Mouse (Mus musculus) urinary bladder, postnatal 14 days (tissue): ENCODE measurements at regions not wholly inside any gene's neighbourhood (a gene's known extent, or its start where the extent isn't known, plus 50 kb on each side); places are given as distances from the start of the nearest gene placed in this dataset.
A peak's percentile ranks its signal among the peaks of the same experiment; 100 is the strongest.

ENCODE experiments used
- DNase-seq: peaks from one replicate; pipeline ENCODE4 v3.0.0; 2021; ENCODE audit warnings: low spot score

DNA sequence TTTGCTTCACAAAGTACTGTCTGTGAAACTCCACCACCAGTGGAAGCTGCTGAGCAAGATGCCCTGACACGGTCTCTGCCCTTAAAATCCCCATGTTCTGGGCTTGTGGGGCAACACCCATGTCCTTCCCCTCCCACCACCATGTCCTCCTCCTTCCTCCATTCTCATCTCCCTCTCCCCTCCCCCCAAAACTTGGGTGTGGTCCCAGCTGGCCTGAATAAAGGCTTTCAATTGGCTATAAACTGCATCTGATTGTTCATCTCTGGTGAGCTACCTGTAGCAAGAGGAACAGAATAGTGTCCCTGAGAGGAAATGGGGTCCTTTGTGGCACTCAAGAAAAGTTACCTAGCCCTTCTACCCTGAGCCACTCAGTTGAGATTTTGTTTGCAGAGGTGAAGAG lies 91.8 kb downstream of the Slc16a9 start:
- no peak for DNase-seq

DNA sequence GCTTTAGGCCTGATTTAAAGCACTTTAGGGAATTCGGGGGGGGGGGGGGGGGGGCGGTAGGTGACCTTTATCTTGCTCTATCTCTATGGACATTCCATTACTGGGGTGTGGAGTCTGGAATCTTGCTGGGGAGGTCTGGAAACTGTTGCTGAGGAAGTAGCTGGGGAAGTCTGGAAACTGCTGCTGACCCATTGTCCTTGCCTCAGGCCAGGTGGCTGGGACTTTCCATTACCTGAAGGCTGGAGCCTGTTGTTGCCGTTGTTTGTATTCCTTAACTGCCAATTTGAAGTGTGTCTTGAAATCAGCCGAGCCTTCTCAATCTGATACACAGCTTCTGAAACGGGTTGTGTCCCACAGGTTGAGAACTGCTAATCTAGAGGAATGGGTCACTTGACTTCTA lies 80.9 kb upstream of the Fam13c start:
- DNase-seq = no peak

DNA sequence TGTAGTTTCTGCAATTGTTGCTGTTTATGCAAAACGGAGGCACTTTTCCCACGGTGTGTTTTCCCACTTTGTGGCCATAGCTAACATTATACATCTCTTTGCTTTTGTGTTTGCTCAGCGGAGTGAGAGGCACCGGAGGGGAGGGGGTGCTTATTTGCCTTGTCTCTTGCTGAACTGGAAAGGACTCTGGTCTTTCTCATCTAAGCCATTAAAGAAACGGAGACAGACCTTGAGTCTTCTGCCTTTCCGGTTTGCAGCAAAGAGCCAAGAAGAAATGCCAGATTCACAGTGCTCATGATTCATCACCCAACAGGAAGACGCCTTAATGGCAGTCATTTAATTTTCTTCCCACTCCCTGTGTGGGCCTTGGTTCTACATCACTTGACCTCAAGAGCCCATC lies 80.4 kb upstream of the Fam13c start:
- DNase-seq = no peak

DNA sequence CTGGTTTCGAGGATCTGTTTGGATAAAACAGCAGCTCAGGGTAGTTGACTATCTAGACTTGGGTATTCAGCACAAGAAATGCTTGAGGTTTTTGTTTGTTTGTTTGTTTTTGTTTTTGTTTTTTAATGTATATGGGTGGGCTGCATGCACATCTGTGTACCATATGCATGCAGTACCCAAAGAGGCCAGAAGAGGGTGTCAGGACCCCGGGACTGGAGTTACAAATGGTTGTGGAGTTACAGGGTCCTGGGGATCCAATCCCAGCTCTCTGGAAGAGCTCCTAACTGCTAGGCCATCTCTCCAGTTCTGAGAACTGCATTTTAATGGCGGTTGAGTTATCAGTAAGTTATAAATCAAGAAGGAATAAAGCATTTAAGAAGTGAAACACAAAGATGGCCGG lies 77.2 kb upstream of the Fam13c start:
- DNase-seq = peak; percentile 7

DNA sequence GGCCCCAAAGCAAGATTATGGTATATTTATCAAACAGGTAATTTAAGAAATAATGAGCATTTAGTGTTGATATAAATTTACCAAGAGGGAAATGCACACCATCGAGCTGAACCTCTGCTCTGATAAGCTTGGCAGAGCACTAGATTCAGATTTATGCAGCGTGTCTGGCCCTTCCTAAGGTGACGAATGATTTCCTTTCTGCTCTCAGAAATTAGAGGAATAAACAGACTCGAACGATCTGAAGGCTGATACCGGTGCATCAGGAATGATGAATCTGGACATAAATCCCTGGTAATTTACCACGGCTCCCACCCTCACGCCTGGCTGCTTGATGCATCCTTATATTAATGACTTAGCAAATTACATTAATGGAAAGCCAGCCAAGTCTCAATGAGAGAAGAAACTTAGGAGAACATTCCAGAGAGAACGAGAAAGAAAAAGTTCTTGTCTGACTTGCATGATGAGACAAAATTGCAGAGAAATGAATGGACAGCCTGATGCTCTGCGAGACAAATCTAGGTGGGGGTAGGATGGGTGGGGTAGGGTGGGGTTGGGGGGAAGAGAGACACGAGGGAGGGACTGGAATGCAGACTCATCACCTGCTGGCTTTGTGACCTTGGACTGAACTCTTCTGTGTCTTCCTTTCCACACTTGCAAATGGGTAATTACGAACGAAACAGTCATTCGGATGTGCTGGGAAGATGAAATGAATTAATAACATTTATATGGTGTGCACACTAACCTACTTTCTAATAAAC lies 75.9 kb upstream of the Fam13c start:
- DNase-seq = no peak

DNA sequence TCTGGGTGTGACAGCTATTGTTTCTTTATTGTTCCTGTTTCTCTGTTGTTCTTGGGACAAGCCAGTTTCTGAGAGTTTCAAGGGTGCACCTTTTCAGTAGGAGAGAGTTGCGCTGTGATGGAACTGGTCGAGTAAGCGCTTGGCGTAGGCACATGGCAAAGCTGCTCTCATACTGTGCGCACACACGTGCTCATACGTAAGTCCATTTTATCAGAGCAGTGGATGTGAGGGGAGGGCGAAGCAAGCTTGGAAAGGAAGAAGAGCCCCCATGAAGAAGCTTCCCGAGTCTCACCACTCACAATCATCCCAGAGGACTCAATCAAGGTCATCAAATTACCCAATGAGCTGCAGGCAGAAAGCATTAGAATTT lies 75.3 kb upstream of the Fam13c start:
- DNase-seq = no peak

DNA sequence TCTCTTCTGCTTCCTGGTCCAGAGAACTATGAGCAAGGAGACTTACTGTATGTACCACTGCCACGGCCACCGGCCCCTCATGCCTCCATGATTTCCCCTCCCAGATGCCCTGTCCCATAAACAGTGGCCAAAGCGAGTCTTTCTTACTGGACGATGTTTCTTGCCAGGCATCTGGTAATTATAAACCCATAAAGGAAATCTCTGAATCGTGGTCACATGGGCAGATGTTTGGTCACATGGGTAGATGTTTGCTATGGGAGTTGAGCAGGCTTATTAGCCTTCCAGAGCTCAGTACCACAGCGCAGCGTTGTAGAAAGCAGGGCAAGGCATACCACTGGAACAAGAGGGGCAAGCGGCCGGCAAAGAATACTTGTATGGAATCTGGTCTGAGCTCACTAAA lies 74.8 kb upstream of the Fam13c start:
- no peak for DNase-seq

DNA sequence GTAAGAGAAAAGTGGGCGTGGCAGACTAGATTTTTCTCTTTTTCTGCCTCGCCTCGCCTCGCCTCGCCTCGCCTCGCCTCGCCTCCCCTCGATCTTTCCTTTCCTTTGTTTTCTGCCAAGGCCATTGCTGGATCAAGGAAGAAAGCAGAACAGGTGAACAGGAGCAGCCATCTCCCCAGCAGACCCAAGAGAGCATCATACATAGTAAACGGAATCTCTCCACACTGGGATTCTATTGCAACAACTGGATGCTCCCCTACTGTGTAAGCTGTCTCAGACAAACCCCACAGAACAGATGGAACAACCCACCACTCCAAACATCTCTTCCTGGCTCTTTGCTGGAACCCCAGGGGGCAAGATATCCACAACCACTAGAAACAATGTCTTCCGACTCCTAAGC lies 72.4 kb upstream of the Fam13c start:
- DNase-seq = no peak

DNA sequence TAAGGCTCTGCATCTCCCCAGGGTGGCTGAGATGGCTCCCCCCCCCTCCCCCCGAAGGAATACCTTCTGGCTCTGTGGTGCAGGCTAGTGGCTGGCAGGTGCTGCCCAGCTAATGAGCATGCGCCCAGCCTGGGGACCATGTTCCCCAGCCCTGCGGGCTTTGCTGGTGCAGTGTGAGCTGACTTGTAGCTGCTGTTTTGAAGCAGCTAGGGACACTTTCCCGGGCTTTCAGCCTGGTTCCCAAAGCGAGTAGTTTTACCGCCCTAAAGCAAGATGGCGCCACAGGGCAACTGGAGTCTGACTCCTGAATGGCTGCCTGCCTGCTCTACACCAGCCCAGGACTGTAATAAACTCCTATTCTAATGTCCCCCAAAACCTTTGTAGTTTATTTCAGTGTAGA lies 71.6 kb upstream of the Fam13c start:
- DNase-seq = peak; percentile 45

DNA sequence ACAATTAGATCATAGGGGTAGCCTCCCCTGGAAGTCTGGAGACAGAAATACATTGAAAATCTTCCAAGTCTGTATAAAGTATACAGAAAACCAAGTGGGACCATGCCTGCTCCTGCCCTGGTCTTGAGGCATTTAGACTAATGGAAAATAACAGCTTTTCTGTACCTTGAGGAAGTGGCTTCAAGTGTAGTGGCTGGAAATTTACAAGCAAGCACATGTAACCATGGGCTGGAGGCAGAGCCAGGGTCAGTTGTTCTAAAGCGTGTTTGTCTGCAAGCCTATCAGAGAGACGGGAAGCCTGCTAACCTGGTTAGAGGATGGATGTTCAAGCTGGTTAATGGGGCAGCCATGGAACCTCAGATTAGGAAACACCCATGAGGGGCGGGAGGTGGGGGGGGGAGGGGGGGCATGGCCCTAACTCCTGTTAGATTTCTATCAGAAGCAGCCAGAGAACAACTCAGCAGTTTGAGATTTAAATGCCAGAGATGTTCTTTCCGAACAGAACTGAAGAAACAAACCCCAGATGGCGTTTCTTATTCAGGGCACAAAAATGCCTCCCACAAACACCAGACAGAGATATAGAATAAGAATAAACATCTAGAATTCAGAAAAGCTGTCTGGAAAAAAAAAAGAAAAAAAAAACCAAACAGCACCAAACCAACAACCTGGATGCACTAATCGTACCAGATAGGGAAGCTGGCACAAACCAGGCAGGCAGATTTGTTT lies 67.7 kb upstream of the Fam13c start:
- DNase-seq = no peak

DNA sequence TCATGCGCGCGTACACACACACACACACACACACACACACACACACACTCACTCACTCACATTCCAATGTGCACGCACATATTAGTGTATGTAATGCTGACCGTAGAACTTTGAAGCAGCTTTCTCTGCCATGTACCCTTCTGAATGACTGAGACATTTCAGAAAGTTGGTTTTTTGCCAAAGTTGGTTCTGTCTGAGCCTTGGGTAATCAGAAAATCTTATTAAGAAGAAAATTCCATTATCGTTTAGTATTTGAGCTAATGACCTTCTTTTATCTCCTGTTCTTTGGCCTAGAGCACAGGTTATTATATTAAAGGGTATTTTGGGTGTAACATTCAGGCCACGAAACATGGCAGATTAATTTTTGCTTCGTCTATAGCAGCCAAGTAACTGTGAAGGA lies 67.1 kb upstream of the Fam13c start:
- no peak for DNase-seq

DNA sequence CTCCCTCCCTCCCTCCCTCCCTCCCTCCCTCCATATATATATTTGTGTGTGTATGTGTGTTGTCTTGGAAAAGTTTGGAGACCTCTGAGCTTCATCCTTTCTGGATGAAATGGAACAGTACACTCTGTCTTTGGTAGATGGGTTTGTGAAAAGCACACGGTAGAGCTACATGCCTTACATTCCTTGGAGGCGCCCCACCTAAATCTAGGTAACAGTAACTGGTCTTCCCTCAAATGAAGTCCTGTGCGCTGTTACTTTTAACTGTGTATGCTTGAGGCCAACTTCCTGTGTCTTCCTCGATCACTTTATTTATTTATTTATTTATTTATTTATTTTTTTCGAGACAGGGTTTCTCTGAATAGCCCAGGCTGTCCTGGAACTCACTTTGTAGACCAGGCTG lies 66.4 kb upstream of the Fam13c start:
- no peak for DNase-seq

DNA sequence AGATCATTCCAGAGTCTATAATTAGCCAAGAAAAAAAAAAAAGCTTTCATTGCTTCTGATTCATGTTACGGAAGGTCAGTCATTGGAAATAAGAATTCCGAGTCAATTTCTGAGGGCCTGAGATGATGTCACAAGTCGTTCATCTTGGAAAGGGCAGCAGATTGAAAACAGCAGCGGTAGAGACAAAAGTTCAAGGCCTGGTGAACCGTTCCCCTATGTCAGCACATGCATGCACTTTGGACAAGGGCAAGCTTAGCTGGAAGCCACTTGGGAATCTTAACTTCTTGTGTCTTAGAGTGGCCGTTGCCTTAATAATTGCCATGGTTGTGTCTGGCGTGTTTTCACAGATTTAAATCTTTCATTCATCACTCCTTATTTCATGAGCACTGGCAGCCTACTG lies 65.6 kb upstream of the Fam13c start:
- DNase-seq = no peak

DNA sequence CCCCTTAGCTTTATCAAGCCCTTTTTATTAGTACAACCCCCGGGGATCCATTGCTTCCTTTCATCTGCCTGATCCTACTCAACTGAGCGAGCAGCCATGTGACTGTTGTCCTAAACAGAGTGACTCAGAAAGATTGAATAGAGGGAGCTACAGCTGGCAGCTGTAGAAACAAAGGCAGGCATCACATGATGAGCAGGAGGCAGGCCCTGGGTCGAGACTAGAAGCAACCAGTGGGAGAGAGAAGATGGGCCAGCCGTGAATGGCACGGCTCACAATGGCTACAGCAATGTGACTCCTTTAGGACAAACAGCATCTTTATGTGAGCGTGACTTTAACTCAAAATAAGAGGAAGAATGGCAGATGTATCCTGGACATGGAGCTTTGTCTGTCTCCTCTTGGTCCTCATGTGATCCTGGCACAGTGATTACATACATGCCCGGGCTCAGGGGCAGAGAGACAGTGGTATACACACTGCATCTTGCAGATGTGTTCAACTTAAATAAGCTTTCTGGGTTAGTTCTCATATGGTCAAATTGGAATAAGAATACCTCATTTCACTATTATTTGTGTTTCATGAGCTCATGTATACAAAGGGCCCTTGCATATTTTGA lies 60.1 kb upstream of the Fam13c start:
- no peak for DNase-seq

DNA sequence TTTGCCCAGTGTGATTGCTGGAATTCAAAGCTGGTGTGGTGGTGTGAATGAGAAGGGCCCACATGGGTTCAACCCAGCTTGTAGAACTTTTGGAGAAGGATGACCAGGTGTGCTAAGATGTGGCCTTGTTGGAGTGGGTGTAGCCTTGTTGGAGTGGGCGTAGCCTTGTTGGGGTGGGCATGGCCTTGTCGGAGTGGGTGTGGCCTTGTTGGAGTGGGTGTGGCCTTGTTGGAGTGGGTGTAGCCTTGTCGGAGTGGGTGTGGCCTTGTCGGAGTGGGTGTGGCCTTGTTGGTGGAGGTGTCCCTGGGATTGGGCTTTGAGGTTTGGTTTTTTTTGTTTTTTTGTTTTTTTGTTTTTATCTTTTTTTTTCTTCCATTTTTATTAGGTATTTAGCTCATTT lies 55.6 kb upstream of the Fam13c start:
- DNase-seq = no peak

DNA sequence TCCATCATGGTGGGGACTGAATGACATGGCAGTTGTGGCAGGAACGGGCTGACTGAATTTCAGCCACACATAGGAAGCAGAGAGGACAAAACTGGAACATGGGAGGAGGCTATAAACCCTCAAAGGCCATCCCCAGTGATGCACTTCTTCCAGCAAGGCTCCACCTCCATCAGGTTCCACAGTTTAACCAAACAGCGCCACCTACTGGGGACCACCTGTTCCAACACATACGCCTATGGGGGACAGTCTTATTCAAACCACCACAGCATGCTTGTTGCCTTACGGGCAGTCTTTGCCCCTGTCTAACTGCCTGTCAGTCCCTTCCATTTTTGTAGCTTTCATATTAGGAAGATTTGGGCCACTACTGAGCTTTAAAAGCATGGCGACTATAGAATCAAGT lies 52.6 kb upstream of the Fam13c start:
- DNase-seq = no peak
